Mouse (Mus musculus) MEL-GATA-1-ER (cell line): ENCODE measurements around the gene Pim3.
"Not testable (repeated sequence)": the region's sequence is repeated elsewhere in the genome, so short reads cannot be mapped to it uniquely, and the experiment has no call there.

Experiments used
- DNase-seq: peaks from one replicate; pipeline ENCODE4 v3.0.0-alpha.2; 2012; ENCODE audit warnings: low read depth; ENCODE audit errors: extremely low read depth

Pim3 gene

GRCm38 (mm10) chr15:88861772-88862622, at the start of gene Pim3:
Gene Pim3, plus strand, starts transcription at chr15:88862186.
- DNase-seq, result peak; percentile 89

GRCm38 (mm10) chr15:88813262-88813661, 48.7 kb upstream of the Pim3 start:
- no peak for DNase-seq

GRCm38 (mm10) chr15:88813873-88814272, 48.1 kb upstream of the Pim3 start:
- DNase-seq, result not testable (repeated sequence)

GRCm38 (mm10) chr15:88814411-88815047, 47.5 kb upstream of the Pim3 start:
- DNase-seq, result peak; percentile 21

GRCm38 (mm10) chr15:88815196-88815700, 46.7 kb upstream of the Pim3 start:
- no peak for DNase-seq

- DNase-seq, result peak; percentile 97
These were observed 42.7 kb upstream of the Pim3 start, which contains the start of the genes Alg12 and Creld2 for GRCm38 (mm10) chr15:88819026-88819905. Gene Alg12, minus strand, starts transcription at chr15:88819318. Gene Creld2, plus strand, starts transcription at chr15:88819646.

GRCm38 (mm10) chr15:88819906-88820303, 42.1 kb upstream of the Pim3 start:
- DNase-seq, result no peak

GRCm38 (mm10) chr15:88821403-88821802, 40.6 kb upstream of the Pim3 start:
- DNase-seq, result no peak

GRCm38 (mm10) chr15:88822513-88822912, 39.5 kb upstream of the Pim3 start:
- DNase-seq, result no peak

GRCm38 (mm10) chr15:88823376-88823775, 38.6 kb upstream of the Pim3 start:
- DNase-seq, result no peak

- DNase-seq, result no peak
These were observed 34.5 kb upstream of the Pim3 start for GRCm38 (mm10) chr15:88827466-88827865.

- peak; percentile 39 for DNase-seq
These were observed 33.8 kb upstream of the Pim3 start for GRCm38 (mm10) chr15:88827991-88828799.

- DNase-seq, result peak; percentile 54
These were observed 32.9 kb upstream of the Pim3 start for GRCm38 (mm10) chr15:88828800-88829705.

GRCm38 (mm10) chr15:88829791-88830440, 32.1 kb upstream of the Pim3 start:
- DNase-seq, result no peak

- DNase-seq, result no peak
These were observed 31.3 kb upstream of the Pim3 start for GRCm38 (mm10) chr15:88830696-88831095.

- DNase-seq, result no peak
These were observed 30.5 kb upstream of the Pim3 start for GRCm38 (mm10) chr15:88831482-88831881.

- no peak for DNase-seq
These were observed 29.4 kb upstream of the Pim3 start for GRCm38 (mm10) chr15:88832536-88832935.

GRCm38 (mm10) chr15:88836031-88836430, 26.0 kb upstream of the Pim3 start:
- no peak for DNase-seq

- DNase-seq, result no peak
These were observed 25.4 kb upstream of the Pim3 start for GRCm38 (mm10) chr15:88836571-88836970.
